Mouse (Mus musculus) megakaryocyte, embryonic 14.5 days (primary cell): ENCODE measurements around the gene Hes1.

Experiments used
- FLI1 ChIP-seq: IDR thresholded peaks from 2 replicates; pipeline ENCODE4 v1.6.1; 2012; ENCODE audit warnings: low read length, inconsistent platforms, mixed read lengths
- GATA1 ChIP-seq: IDR thresholded peaks from 3 replicates; pipeline ENCODE4 v1.6.1; 2012; ENCODE audit warnings: mixed read lengths, low read length, inconsistent platforms, borderline replicate concordance

- TF ChIP-seq GATA1 (no peak), FLI1 (no peak)
Observed at GRCm38 (mm10) chr16:30083536-30083935, 19.4 kb downstream of the Hes1 start.
